Mouse (Mus musculus) hindbrain, embryonic 15.5 days (tissue): Measurements from ENCODE around the gene Wdr62. TPM values are rescaled to one million over a fixed set of nuclear protein-coding genes. Genes with fewer than 3 reads are reported as not detected.
A peak's percentile ranks its signal among the peaks of the same experiment; 100 is the strongest.
"Not testable (repeated sequence)": the region's sequence is repeated elsewhere in the genome, so short reads cannot be mapped to it uniquely, and the experiment has no call there.

Experiments used
- ATAC-seq: fragments of 200-750 bp; cut with Nextera tagmentation; 2 replicates; pipeline ENCODE4 v1.8.0; 2017; ENCODE audit warnings: low read depth, moderate number of reproducible peaks, moderate TSS enrichment; ENCODE audit not compliant: low FRiP score
- H3K27ac ChIP-seq: fragments of 300-500 bp; sonication (generic); replicated peaks from 2 replicates; pipeline ENCODE4 v1.5.1; 2015; ENCODE audit warnings: mild to moderate bottlenecking, inconsistent platforms
- H3K27me3 ChIP-seq: fragments of 300-500 bp; sonication (generic); 2 replicates; pipeline ENCODE4 v1.6.1; 2015; ENCODE audit warnings: control low read depth, inconsistent platforms
- H3K36me3 ChIP-seq: fragments of 300-500 bp; sonication (generic); 2 replicates; pipeline ENCODE4 v1.6.1; 2015; ENCODE audit warnings: control low read depth, inconsistent platforms
- H3K4me1 ChIP-seq: fragments of 300-500 bp; sonication (generic); replicated peaks from 2 replicates; pipeline ENCODE4 v1.6.1; 2015; ENCODE audit warnings: control low read depth, inconsistent platforms
- H3K4me2 ChIP-seq: fragments of 300-500 bp; sonication (generic); 2 replicates; pipeline ENCODE4 v1.6.1; 2015; ENCODE audit warnings: moderate library complexity, mild to moderate bottlenecking, inconsistent platforms
- H3K4me3 ChIP-seq: fragments of 300-500 bp; sonication (generic); 2 replicates; pipeline ENCODE4 v1.5.1; 2015; ENCODE audit warnings: mild to moderate bottlenecking, inconsistent platforms
- H3K9ac ChIP-seq: fragments of 300-500 bp; sonication (generic); 2 replicates; pipeline ENCODE4 v1.6.1; 2015; ENCODE audit warnings: inconsistent platforms
- H3K9me3 ChIP-seq: fragments of 300-500 bp; sonication (generic); 2 replicates; pipeline ENCODE4 v1.6.1; 2016; ENCODE audit warnings: control low read depth, inconsistent platforms
- WGBS: fragments of 180-500 bp; shearing (Covaris S2); methylation state at CpG from one replicate; pipeline ENCODE4 v1.1.7; 2015; 5-methylcytosine and 5-hydroxymethylcytosine counted together
- polyA plus RNA-seq: library from polyadenylated mRNA; unstranded; fragments of >200 nt; fragmentation: Nextera tagmentation; extraction: Ambion mirVana; gene quantifications from 2 replicates; pipeline ENCODE4 v1.2.1, GENCODE M21; 2015

Gene Wdr62
- polyA plus RNA-seq, 1 experiment from 2014 or later = 5.3 TPM

DNA sequence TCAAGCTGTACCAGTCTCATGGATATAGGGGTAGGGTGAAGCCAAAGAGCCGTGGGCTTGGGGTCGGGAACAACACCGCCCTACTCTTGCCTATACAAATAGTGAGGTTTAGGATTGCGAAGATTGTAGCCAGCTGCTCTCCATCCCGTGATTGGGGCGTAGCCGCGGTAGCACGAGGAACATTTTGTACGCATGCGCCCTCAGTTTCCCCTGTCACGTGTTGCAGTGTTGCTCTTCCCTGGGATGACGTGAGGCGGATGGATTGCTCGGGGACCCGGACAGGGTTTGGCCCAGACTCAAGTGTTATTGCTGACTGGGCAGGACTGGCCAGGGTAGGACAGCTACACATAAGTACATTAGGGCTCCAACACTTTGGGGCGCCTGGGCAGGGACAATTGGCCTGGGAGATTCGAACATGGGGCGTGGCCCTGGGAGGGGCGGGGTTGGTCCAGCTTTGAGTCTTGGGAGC, 485 bp upstream of the Wdr62 start:
- Histone ChIP-seq H3K4me3 (peak overlapping the region; percentile 54), H3K9me3 (no peaks in the 10 kb centered on the region), H3K27ac (peak overlapping the region; percentile 96), H3K4me1 (peaks cover 14% of the 10 kb centered on the region), H3K36me3 (no peaks in the 10 kb centered on the region), H3K9ac (peak overlapping the region; percentile 67), H3K4me2 (peak overlapping the region; percentile 89), H3K27me3 (no peaks in the 10 kb centered on the region)
- WGBS = 1% methylated on average over 20 of the region's 20 CpGs
- peak; percentile 88 for ATAC-seq

GRCm38 (mm10) chr7:30279536-30279935, 683 bp downstream of the Wdr62 start:
- H3K36me3 ChIP-seq = no peaks in the 10 kb centered on the region
- no peak for ATAC-seq

GRCm38 (mm10) chr7:30278911-30279310, 1.3 kb downstream of the Wdr62 start:
- H3K27ac ChIP-seq = no peak overlapping the region

More at GRCm38 (mm10) chr7:30279536-30279935, 683 bp downstream of the Wdr62 start:
- Histone ChIP-seq H3K4me1 (peaks cover 14% of the 10 kb centered on the region), H3K4me3 (peak overlapping the region; percentile 54), H3K4me2 (peak overlapping the region; percentile 89), H3K27me3 (no peaks in the 10 kb centered on the region), H3K27ac (peak overlapping the region; percentile 96), H3K9ac (peak overlapping the region; percentile 67), H3K9me3 (no peaks in the 10 kb centered on the region)
- WGBS = 0% methylated on average over 6 of the region's 6 CpGs

GRCm38 (mm10) chr7:30274383-30274782, 5.8 kb downstream of the Wdr62 start:
- no peak overlapping the region for H3K27ac ChIP-seq

More at GRCm38 (mm10) chr7:30278911-30279310, 1.3 kb downstream of the Wdr62 start:
- Histone ChIP-seq H3K9me3 (no peaks in the 10 kb centered on the region), H3K4me1 (peaks cover 14% of the 10 kb centered on the region), H3K4me3 (peak overlapping the region; percentile 54; the same call in 1 of the 2 replicates), H3K27me3 (no peaks in the 10 kb centered on the region), H3K9ac (no peak overlapping the region), H3K36me3 (no peaks in the 10 kb centered on the region), H3K4me2 (0 out of 2 replicates have a peak overlapping the region, but pooled peaks have one; percentile 89)
- ATAC-seq = no peak
- 57% methylated on average over 2 of the region's 2 CpGs for whole genome bisulfite sequencing

GRCm38 (mm10) chr7:30269641-30270040, 10.6 kb downstream of the Wdr62 start:
- Histone ChIP-seq H3K4me1 (no peaks in the 10 kb centered on the region), H3K27me3 (no peaks in the 10 kb centered on the region), H3K9ac (no peak overlapping the region), H3K27ac (no peak overlapping the region), H3K4me3 (no peak overlapping the region), H3K36me3 (no peaks in the 10 kb centered on the region), H3K9me3 (no peaks in the 10 kb centered on the region), H3K4me2 (no peak overlapping the region)
- no peak for ATAC-seq
- 90% methylated on average over 4 of the region's 4 CpGs for WGBS

More at GRCm38 (mm10) chr7:30274383-30274782, 5.8 kb downstream of the Wdr62 start:
- peaks cover 2% of the 10 kb centered on the region for H3K4me1 ChIP-seq
- no peak overlapping the region for H3K4me3 ChIP-seq
- H3K36me3 ChIP-seq = no peaks in the 10 kb centered on the region
- H3K4me2 ChIP-seq = no peak overlapping the region
- no peak overlapping the region for H3K9ac ChIP-seq
- no peaks in the 10 kb centered on the region for H3K9me3 ChIP-seq
- no peak for ATAC-seq
- H3K27me3 ChIP-seq = no peaks in the 10 kb centered on the region
- WGBS = 83% methylated on average over 6 of the region's 6 CpGs

DNA sequence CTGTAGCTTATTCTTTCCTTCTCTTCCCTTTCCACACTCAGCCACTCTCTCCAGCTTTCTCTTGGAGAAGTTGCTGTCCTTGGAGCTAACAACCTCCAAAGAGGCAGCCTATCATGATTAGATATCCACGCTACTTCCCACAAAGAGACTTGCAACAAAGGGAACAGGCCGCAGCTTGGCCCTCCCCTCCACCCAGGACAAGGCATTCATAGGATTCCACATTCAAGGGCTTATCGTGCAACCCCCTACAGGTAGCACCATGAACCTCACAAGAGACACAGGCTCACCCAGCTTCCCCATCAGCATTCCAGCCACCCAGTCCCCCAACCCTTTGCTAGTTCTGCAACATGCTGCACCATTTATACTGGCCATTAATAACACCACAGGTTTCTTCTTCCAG, 13.4 kb downstream of the Wdr62 start:
- ATAC-seq = no peak
- WGBS = 84% methylated on average over 3 of the region's 3 CpGs
- no peak overlapping the region for H3K9ac ChIP-seq

DNA sequence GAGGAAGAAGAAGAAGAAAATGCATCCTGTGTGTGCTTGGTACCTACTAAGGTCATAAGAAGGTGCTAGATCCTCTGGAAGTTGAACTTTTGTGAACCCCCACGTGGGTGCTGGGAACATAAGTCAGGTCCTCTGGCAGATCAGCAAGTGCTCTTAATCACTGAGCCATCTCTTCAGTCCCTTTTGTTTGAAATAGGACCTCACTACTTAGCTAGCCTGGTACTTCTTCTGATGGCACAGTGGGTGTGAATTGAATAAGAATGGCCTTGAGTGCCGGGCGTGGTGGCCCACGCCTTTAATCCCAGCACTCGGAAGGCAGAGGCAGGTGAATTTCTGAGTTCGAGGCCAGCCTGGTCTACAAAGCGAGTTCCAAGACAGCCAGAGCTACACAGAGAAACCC, 14.3 kb downstream of the Wdr62 start:
- Histone ChIP-seq H3K4me1 (no peaks in the 10 kb centered on the region), H3K27ac (no peak overlapping the region)
- WGBS = 91% methylated on average over 7 of the region's 7 CpGs

More for the DNA sequence above, 13.4 kb downstream of the Wdr62 start:
- Histone ChIP-seq H3K4me3 (no peak overlapping the region), H3K9me3 (no peaks in the 10 kb centered on the region), H3K27me3 (no peaks in the 10 kb centered on the region), H3K4me1 (no peaks in the 10 kb centered on the region), H3K27ac (no peak overlapping the region), H3K4me2 (no peak overlapping the region), H3K36me3 (no peaks in the 10 kb centered on the region)

DNA sequence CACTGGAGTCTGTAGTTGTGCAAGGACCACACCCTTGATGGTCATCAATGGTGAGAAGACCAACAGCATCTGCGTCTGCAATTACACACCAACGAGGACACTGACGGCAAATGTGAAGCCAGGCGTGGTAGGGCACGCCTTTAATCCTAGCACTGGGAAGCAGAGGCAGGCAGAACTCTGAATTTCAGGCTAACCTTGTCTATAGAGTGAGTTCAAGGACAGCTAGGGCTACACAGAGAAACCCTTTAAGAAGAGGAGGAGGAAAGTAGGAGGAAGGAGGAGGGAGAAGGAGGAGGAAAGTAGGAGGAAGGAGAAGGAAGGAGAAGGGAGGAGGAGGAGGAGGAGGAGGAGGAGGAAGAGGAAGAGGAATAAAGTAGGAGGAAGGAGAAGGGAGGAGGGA, 14.7 kb downstream of the Wdr62 start:
- no peak overlapping the region for H3K27ac ChIP-seq
- 98% methylated on average over 5 of the region's 5 CpGs for WGBS

More for the DNA sequence above, 14.3 kb downstream of the Wdr62 start:
- Histone ChIP-seq H3K9ac (no peak overlapping the region), H3K4me3 (no peak overlapping the region), H3K4me2 (no peak overlapping the region), H3K9me3 (no peaks in the 10 kb centered on the region), H3K27me3 (no peaks in the 10 kb centered on the region), H3K36me3 (no peaks in the 10 kb centered on the region)
- no peak for ATAC-seq

GRCm38 (mm10) chr7:30265041-30265440, 15.2 kb downstream of the Wdr62 start:
- H3K4me2 ChIP-seq = no peak overlapping the region
- no peak for ATAC-seq
- no peak overlapping the region for H3K27ac ChIP-seq
- H3K27me3 ChIP-seq = no peaks in the 10 kb centered on the region
- no peaks in the 10 kb centered on the region for H3K4me1 ChIP-seq
- no peaks in the 10 kb centered on the region for H3K9me3 ChIP-seq
- no peak overlapping the region for H3K4me3 ChIP-seq
- no peaks in the 10 kb centered on the region for H3K36me3 ChIP-seq
- WGBS = 80% methylated on average over 2 of the region's 2 CpGs
- H3K9ac ChIP-seq = no peak overlapping the region

More for the DNA sequence above, 14.7 kb downstream of the Wdr62 start:
- H3K9me3 ChIP-seq = no peaks in the 10 kb centered on the region
- H3K36me3 ChIP-seq = no peaks in the 10 kb centered on the region
- no peaks in the 10 kb centered on the region for H3K27me3 ChIP-seq
- no peak overlapping the region for H3K4me3 ChIP-seq
- no peak overlapping the region for H3K9ac ChIP-seq
- ATAC-seq = no peak
- H3K4me2 ChIP-seq = no peak overlapping the region
- H3K4me1 ChIP-seq = no peaks in the 10 kb centered on the region

- WGBS = 89% methylated on average over 12 of the region's 12 CpGs
- ATAC-seq = no peak
These were observed 28.0 kb downstream of the Wdr62 start for GRCm38 (mm10) chr7:30251956-30252954.

GRCm38 (mm10) chr7:30237374-30237773, 42.8 kb downstream of the Wdr62 start:
- peaks cover 12% of the 10 kb centered on the region for H3K4me1 ChIP-seq
- not testable (repeated sequence) for H3K4me3 ChIP-seq, H3K9me3 ChIP-seq, ATAC-seq, H3K4me2 ChIP-seq, H3K9ac ChIP-seq, H3K36me3 ChIP-seq, H3K27ac ChIP-seq, H3K27me3 ChIP-seq
- WGBS = 91% methylated on average over 3 of the region's 3 CpGs

More at GRCm38 (mm10) chr7:30251956-30252954, 28.0 kb downstream of the Wdr62 start:
- H3K36me3 ChIP-seq = no peaks in the 10 kb centered on the region
- H3K4me3 ChIP-seq = no peak overlapping the region
- H3K27me3 ChIP-seq = no peaks in the 10 kb centered on the region
- no peaks in the 10 kb centered on the region for H3K9me3 ChIP-seq
- H3K27ac ChIP-seq = no peak overlapping the region
- no peak overlapping the region for H3K9ac ChIP-seq
- no peak overlapping the region for H3K4me2 ChIP-seq
- H3K4me1 ChIP-seq = no peaks in the 10 kb centered on the region

- H3K9ac ChIP-seq = no peak within 1 kb of the TSS
- 84% methylated on average over 4 of the region's 4 CpGs for WGBS
- no peaks in the 10 kb centered on the region for H3K27me3 ChIP-seq
- no peak for ATAC-seq
- H3K9me3 ChIP-seq = no peaks in the 10 kb centered on the region
- H3K4me1 ChIP-seq = peaks cover 18% of the 10 kb centered on the region
- peaks cover 10% of the 10 kb centered on the region; the same call in 1 of the 2 replicates for H3K36me3 ChIP-seq
- H3K4me3 ChIP-seq = no peak within 1 kb of the TSS
- H3K4me2 ChIP-seq = no peak within 1 kb of the TSS
- no peak within 1 kb of the TSS for H3K27ac ChIP-seq
These were observed 44.6 kb downstream of the Wdr62 start, which contains the start of gene Ovol3 for GRCm38 (mm10) chr7:30235625-30236024. TSS of gene Ovol3 (minus strand) at chr7:30235725.
